Mouse (Mus musculus) brain, embryonic 14.5 days (tissue): ENCODE measurements around the gene Endou. TPM values are rescaled to one million over a fixed set of nuclear protein-coding genes. Genes with fewer than 3 reads are reported as not detected.
A peak's percentile ranks its signal among the peaks of the same experiment; 100 is the strongest.

ENCODE experiments used
- DNase-seq: peaks from one replicate; pipeline ENCODE4 v3.0.0-alpha.2; 2011; ENCODE audit warnings: low read depth
- CTCF ChIP-seq: fragments of 200-500 bp; IDR thresholded peaks from 2 replicates; pipeline ENCODE4 v1.5.1; 2012; ENCODE audit warnings: inconsistent platforms, mild to moderate bottlenecking, moderate library complexity, borderline replicate concordance; ENCODE audit not compliant: insufficient read depth, insufficient read length; ENCODE audit errors: extremely low read depth
- POLR2A ChIP-seq: fragments of 200-500 bp; IDR thresholded peaks from 2 replicates; pipeline ENCODE4 v1.6.1; 2012; ENCODE audit warnings: mild to moderate bottlenecking, inconsistent platforms, borderline replicate concordance; ENCODE audit not compliant: poor library complexity, insufficient read depth, insufficient read length, severe bottlenecking; ENCODE audit errors: extremely low read depth
- polyA plus RNA-seq: library from polyadenylated mRNA; depleted of rRNA; stranded (reverse); fragments of >200 nt; gene quantifications from 2 replicates; pipeline ENCODE4 v1.2.3, GENCODE M21; 2012

Gene Endou
- polyA plus RNA-seq, 1 experiment, result 0.90 TPM

GRCm38 (mm10) chr15:97748309-97748708, 17.2 kb upstream of the Endou start:
- no peak for DNase-seq
- TF ChIP-seq CTCF, result no peak
- TF ChIP-seq POLR2A, result no peak

- no peak for TF ChIP-seq CTCF
- no peak for TF ChIP-seq POLR2A
- DNase-seq, result no peak
These were observed 16.3 kb upstream of the Endou start for GRCm38 (mm10) chr15:97747486-97747885.

- TF ChIP-seq CTCF, result no peak
- TF ChIP-seq POLR2A, result no peak
- no peak for DNase-seq
These were observed 15.6 kb upstream of the Endou start for GRCm38 (mm10) chr15:97746748-97747147.

- TF ChIP-seq POLR2A (no peak), CTCF (no peak)
- no peak for DNase-seq
These were observed 15.1 kb upstream of the Endou start for GRCm38 (mm10) chr15:97746278-97746677.

GRCm38 (mm10) chr15:97745331-97745730, 14.2 kb upstream of the Endou start:
- no peak for DNase-seq
- no peak for TF ChIP-seq CTCF
- no peak for TF ChIP-seq POLR2A

GRCm38 (mm10) chr15:97744930-97745329, 13.8 kb upstream of the Endou start:
- peak; percentile 32 for DNase-seq
- TF ChIP-seq CTCF (no peak), POLR2A (no peak)

GRCm38 (mm10) chr15:97743961-97744525, 12.9 kb upstream of the Endou start:
- DNase-seq, result no peak
- TF ChIP-seq CTCF (no peak), POLR2A (no peak)

GRCm38 (mm10) chr15:97743210-97743609, 12.1 kb upstream of the Endou start:
- DNase-seq, result no peak
- TF ChIP-seq CTCF (no peak), POLR2A (no peak)

- DNase-seq, result no peak
- TF ChIP-seq POLR2A, result no peak
- no peak for TF ChIP-seq CTCF
These were observed 11.5 kb upstream of the Endou start for GRCm38 (mm10) chr15:97742600-97742999.

GRCm38 (mm10) chr15:97742074-97742473, 10.9 kb upstream of the Endou start:
- TF ChIP-seq POLR2A (no peak), CTCF (no peak)
- DNase-seq, result no peak

GRCm38 (mm10) chr15:97741662-97742061, 10.5 kb upstream of the Endou start:
- no peak for DNase-seq
- TF ChIP-seq CTCF, result no peak
- TF ChIP-seq POLR2A, result no peak

GRCm38 (mm10) chr15:97740283-97740732, 9.2 kb upstream of the Endou start:
- DNase-seq, result no peak
- TF ChIP-seq POLR2A, result no peak
- no peak for TF ChIP-seq CTCF
